Mouse (Mus musculus) central nervous system, embryonic 11.5 days (tissue): ENCODE measurements around the gene Erich6. TPM values are rescaled to one million over a fixed set of nuclear protein-coding genes. Genes with fewer than 3 reads are reported as not detected.

Source experiments
- polyA plus RNA-seq: library from polyadenylated mRNA; depleted of rRNA; stranded (reverse); fragments of >200 nt; gene quantifications from 2 replicates; pipeline ENCODE4 v1.2.3, GENCODE M21; 2012; rRNA removed

The Erich6 gene
- polyA plus RNA-seq: 0.05 and 0.10 TPM in 2 replicates

DNA sequence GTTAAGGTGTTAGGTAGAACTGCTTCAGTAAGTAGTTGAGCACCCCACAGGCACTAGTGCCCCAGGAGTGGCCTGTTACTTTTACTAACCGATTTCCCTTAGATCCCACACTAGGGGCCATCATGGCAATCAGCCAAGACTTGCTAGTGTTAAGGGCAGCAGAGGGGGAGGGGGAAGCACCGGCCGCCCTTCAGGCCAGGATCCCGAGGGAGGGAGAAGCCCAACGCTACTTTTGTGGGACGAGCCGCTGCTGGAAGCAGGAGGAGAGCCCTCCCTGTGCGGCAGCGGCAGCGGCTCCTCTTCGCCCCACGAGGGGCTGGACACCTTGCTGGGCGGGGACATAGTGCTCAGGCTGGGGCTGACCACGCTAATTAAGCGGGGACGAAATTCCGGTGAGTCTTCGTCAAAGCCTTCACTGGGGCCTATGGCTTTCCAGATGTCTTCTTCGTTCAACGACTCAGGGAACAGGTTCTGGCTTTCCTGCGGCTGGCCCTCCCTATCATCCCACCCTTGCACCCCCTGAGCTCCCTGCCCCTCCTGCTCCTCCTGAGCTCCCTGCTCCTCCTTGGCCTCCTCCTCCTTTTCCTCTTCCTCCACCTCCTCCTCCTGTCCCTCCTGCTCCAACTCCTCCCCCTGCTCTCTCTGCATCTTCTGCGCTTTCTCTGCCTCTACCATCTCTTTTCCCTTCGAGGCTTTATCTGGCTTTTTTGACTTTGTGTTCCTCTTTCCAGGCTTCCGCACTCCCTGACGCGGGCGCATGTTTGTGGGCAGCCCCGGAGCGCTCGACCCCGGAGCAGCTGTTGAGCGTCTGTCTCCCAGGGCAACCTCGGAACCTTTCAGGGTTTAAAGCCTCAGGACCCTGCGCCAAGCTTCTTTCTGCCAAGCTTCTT is at the start of gene Erich6:
Gene Erich6 (minus strand): TSS at position 802 of the 890 bp plus-strand sequence.

DNA sequence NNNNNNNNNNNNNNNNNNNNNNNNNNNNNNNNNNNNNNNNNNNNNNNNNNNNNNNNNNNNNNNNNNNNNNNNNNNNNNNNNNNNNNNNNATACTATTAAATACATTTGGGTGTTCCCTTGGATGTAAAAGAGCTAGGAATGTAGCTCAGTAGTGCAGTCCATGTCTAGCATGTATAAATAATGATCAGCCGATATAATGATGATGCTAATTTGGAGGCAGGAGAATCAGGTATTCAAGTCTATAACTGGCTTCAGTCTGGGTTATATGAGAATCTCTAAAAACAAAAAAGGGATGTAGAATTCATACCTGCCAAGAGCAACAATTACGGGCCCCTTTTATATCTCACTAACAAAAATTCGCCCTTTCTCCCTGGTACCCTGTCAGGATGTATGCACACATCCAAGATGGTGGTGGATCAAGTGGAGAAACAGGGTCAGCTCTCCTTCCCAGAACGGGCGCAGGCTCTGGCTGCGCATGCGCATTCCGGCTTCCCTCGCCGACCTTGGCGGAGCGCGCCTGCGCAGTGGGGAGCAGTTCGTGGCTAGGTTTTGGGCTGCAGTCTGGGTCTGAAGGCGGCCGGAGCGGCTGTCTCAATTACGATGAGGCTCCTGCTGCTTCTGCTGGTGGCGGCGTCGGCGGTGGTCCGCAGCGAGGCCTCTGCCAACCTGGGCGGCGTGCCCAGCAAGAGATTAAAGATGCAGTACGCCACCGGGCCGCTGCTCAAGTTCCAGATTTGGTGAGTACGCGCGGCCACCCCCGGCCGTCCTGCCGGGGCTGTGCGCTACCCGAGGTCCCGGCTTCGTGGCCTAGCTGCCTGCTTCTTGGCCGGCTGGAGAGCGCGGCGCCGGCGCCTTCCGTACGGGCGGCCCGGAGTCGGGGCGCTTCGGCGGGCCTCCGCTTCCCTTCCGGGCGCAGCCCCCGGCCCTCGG is 60.6 kb downstream of the Erich6 start, which contains the start of gene Selenot:
Gene Selenot (plus strand): TSS at position 500 of the 930 bp plus-strand sequence.

Other genes starting within 250 kb of the Erich6 start
- 12.6 and 17.6 TPM in 2 replicates for gene Tsc22d2, start 222.5 kb downstream of the Erich6 start, polyA plus RNA-seq
- gene Eif2a, start 111.4 kb downstream of the Erich6 start, polyA plus RNA-seq: 49.0 and 61.8 TPM in 2 replicates
- 44.7 and 52.8 TPM in 2 replicates for gene Serp1, start 111.3 kb downstream of the Erich6 start, polyA plus RNA-seq
- gene Selenot, start 60.6 kb downstream of the Erich6 start, polyA plus RNA-seq: 56.3 and 58.5 TPM in 2 replicates
- gene Siah2, start 55.2 kb upstream of the Erich6 start, polyA plus RNA-seq: 6.7 and 6.8 TPM in 2 replicates
- 0.11 TPM in 1 of 2 replicates, not detected in the other for gene Mindy4b-ps, start 185.1 kb upstream of the Erich6 start, polyA plus RNA-seq
- gene Clrn1, start 248.1 kb upstream of the Erich6 start, polyA plus RNA-seq: 0.01 and 0.61 TPM in 2 replicates